Mouse (Mus musculus) left cerebral cortex, adult 11 months (tissue): ENCODE data around the gene Gm28372.
"Not testable (repeated sequence)": the region's sequence is repeated elsewhere in the genome, so short reads cannot be mapped to it uniquely, and the experiment has no call there.

Experiments
- DNase-seq: peaks from one replicate; pipeline ENCODE4 v3.0.0; 2022; ENCODE audit warnings: low spot score

Gm28372 gene

DNA sequence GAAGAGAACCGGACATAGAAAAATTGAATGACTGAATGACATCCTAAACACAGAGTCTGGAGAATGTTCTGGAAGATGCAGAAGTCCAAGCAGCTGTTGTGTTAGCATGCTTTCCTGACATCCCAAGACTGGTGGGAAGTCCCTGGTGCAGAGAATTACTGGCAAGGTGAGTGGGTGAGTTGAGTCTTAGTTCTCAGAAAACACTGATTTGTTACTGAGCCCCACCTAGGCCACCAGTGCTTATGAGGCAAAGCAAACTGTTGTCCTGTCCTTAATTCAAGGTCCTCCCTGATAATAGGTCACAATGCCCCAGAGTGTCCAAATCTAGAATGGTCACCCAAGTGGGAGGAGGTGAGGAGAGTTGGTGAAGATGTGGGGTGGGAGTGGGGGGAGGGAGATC is at the start of gene Gm28372, which contains the start of gene 1700020A23Rik:
Gene Gm28372 (plus strand): TSS at position 301 of the 400 bp plus-strand sequence.
Gene 1700020A23Rik (plus strand): TSS at position 321 of the 400 bp plus-strand sequence.
- DNase-seq: no peak

DNA sequence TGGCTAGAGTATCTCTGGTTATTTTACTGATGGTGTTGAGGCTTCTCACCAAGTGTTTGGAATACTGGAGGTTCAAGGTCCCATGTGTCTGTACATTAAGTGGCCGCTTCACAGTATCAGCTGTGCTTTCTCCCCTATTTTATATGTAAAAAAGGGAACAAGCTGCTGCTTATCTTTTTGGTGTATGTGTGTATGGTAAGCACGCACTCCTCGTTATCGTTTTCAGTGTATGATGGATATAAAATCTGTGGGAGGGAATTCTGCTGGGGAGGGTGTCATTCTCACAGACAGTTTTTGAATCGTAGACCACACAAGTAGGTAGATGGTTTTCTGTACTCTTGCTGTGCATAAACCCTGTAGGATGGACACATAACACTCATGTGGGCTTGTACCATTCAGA is 47.5 kb upstream of the Gm28372 start:
- no peak for DNase-seq

DNA sequence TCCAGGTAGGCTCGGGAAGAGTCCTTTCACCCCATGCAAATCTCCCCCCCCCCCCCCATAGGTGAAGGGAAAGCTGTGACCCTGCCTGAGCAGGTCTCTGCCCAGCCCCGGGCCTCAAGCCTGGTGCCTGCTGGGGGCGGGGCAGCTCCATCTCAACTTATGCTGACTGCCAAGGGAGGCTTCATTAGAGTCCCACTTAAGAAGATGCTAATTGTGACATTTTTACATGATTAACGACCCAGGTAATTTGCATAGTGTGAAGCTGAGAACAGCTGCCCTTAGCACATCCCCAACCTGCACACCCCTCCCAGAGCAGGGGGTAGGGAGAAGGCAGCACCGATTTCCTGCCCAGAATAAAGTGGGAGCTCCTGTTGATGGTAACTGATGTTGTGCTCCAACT is 46.2 kb upstream of the Gm28372 start:
- no peak for DNase-seq

DNA sequence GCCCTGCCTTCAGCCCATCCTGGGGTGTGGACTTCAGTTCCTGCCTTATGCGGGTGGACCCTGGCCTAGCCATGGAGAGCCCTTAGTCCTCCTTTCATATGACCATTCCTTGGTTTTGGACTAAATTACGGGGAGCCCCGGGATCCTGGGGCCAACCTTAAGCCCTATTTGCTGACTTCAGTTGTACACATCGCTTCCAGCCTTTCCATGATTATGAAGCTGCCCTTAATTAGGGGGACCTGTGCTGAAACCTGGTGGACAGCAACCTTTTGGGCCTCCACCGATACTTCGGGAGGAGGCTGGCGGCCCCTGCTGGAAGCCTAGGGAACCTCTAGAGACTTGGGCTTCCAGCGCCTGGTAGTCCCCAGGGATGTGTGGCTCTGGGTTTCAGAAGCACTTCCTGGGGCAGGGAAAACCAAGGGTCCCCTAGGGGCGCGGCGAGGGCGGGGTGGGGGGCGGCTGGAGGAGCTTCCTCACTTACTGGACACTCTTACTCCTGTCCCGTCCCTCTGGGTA is 42.5 kb upstream of the Gm28372 start:
- peak; percentile 10 for DNase-seq

DNA sequence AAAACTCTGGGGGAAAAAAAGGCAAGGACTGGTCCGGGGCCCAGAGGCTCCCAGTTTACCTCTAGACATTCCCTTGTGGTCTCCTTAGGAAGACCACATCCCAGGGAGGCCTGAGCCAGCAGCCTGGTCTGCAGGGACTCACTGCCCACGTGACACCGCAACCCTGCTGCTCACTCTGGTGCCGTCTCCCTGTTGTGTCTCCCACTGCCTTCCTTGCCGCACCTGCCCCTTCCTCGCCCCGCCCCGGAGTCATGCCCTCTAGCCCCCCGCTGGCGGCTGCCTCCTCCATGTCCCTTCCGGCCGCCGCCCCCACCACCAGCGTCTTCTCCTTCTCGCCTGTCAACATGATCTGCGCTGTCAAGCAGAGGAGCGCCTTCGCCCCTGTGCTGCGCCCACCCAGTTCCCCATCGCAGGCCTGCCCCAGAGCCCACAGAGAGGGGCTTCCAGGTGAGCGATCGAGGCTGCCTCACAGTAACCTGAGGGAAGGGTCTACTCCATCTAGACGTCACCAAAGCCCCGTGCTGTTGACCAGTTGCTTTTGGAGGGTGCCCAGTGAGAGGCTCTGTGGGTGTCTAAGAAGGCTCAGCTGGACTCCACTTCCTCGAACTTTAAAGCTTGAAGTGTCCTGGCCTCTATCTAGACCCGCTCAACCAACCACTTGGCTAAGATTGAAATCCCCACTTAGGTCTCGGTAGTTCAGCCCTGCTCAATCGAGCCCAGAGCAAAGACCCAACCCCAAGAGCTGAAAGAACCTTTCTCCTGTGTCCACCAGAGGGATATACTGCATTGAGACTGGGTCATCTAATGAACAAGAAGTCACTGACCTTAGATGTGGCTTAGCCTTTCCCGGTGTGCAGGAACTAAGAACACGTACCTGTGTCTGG is 39.6 kb upstream of the Gm28372 start:
- no peak for DNase-seq

DNA sequence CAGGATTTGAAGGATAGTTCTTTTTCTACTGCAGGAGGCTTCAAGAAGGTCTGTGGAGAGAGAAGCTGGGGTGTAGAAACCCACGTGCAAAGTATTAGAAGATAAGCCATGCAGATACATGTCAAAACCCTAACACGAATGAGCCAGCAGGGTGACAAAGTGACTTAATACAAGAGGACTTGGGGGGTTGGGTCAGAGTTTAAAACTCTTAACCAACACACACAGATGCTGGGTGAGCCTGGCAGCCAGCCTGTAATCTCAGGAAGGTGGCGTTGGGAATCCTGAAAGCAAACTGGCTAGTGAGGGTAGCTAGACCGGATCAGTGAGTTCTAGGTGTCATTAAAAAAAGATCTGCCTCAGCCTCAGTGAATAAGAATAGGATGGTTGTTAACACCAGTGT is 37.7 kb upstream of the Gm28372 start:
- DNase-seq: no peak

DNA sequence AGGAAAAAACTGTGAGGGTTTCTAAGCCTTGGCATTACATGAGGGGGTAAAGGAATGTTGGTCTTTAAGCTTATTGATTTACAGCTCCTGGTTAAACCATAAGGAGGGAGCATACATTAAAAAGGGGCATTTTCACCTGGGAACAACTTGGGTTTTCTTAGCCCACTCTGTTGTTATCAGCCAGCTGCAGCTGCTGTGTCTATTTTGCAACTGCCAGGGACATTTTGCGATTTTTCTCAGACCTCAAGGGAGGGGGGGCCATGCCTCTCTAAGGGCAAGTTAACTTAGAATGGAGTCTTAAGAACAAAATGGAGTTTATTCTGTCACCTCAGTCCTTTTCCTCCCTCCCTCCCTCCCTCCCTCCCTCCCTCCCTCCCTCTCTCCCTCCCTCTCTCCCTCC is 32.0 kb upstream of the Gm28372 start:
- DNase-seq: not testable (repeated sequence)

DNA sequence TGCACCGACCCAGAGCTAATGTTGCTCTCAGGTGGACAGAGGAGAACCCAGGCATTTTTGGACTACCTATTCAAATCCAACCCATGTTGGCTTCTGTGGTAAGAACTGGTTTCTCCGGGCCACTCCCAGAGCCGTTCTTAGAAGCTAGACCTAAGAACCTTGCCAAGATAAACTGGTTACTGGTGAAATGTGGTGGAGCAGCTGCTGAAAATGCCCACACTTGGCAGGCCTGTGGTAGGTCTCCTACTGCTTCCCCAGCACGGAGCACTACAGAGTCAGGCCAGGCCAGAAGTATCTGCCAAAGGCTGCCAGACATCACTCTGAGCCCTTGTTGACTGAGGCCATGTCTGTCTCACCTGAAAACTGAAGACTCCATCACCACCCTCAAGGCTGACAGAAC is 30.1 kb upstream of the Gm28372 start:
- DNase-seq: no peak

DNA sequence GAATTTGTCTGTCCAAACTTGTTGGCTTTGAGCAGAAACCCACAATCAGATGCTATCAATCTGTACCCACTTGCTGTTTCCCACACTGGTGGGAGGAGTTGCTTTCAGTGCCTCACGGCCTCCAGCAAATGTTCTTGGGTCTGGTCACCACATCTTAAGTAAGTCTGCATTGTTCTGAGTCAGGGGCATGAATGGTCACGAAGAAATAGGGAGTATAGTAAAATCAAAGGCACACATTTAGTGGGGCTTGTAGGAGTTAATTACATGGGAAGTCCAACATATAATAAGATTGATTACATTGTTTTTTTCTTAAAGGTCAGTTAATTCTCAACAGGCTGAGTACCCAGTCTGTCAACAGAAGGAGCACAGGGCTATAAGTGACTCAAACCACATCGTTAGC is 21.8 kb upstream of the Gm28372 start:
- no peak for DNase-seq

DNA sequence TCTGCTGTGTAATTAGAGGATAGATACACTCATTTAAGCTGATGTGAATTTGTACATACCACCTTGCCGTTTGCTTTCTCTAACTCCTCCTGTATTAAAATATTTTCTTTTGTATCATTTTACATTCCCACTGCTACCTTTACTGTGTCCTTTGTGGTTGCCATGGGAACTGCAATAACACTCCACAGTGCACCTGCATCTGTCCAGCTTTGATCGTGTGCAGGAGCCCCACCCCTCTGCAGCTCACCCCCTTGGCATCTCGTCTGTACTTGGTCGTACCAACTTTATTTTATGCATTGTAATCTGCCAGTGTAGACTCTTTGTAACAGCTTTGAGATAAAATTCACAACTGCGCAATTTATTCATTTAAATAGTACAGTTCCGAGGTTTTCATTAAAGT is 21.1 kb upstream of the Gm28372 start:
- DNase-seq: no peak

DNA sequence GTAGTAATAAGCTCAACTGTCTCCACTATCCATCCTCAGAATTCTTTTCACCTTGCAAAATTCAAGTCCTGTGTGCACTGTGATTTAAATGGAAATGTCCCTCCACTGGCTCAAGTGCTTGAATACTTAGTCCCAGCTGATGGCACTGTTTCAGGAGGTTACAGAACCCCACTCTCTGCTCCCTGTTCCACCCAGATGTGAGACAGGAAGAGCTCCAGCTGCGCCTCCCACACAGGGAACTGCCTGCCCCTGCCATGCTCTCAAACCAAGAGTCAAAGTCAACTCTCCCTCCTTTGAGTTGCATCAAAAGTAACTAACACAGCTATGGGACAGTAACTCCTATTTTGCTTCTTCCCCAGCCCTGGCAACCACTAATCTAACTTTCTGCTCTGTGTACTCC is 18.8 kb upstream of the Gm28372 start:
- DNase-seq: no peak

DNA sequence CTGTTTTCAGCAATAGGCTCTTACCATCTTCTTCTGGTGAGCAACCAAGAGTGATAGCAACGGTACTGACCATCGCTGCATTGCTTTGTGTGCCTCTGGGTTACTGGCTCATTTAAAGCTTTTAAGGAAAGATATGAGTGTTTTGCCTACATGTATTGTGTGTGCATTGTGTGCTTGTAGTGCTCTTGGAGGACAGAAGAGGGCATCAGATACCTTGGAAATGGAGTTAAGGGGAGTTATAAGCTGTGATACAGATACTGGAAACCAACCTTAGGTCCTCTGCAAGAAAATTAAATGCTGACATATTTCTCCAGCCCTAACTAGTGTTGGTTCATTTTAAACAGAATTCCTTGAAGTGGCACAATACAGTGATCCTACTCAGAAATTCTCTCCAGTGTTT is 16.2 kb upstream of the Gm28372 start:
- DNase-seq: no peak

DNA sequence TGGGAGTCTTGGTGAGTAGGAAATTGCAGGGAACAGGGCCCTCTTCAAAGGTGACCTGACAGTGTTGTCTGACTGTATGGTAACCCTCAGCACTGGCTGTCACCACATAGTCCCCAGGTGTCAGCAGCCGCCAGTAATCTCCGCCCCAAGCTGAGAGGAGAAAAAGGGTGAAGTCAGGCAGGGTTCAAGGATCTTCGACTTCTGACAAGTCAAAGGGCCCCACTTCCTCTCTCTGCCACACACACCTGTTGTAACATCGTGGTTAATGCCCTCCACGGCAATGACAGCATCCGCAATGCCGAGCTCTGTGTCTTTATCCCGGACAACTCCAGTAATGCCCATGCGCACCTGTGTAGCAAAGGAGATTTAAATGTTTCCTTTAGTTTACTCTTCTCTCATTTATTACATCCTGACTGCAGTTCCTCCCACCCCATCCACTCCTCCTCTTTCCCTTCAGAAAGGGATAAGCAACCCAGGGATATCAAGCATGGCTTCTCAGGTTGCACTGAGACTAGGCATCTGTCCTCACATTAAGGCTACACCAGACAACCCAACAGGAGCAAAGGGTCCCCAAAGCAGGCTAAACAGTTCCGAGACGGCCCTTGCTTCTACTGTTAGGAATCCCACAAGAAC is 13.9 kb upstream of the Gm28372 start:
- DNase-seq: no peak

DNA sequence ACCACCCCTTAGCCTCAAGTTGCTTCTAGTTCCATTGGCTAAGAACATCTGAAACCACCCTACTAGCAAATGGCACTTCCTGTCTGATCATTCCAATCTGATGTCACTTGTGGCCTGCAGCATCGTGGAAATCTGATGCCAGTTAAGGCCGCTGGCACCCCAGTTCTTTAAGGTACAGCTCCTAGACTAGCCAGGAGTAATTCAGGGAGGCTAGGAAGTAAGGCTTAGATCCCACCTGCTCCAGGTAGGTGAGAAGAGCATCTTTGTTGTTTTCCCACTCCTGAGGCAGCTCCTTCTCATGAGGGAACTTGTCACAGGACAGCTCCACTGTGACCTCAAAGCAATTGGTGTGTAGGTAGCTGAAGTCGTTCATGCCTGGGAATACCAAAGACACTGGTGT is 12.2 kb upstream of the Gm28372 start:
- no peak for DNase-seq

DNA sequence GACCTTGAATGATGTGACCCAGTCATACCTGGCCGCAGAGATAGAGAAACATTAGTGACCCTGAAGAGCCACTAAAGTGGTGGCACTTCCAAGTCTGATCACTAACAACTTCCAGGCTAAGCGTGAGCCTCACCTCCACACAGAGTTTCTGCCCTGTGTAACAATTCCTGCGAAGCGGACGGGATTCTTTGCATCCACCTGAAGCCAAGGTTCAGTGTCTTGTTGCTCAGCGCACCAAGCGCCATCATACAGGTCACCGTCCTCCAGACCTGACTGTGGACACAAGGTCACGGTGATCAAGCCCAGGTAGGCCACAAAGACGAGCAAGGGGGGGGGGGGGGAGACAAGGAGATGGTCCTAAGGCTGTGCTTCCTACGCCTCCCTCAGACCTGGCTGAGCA is 9.3 kb upstream of the Gm28372 start:
- DNase-seq: no peak

DNA sequence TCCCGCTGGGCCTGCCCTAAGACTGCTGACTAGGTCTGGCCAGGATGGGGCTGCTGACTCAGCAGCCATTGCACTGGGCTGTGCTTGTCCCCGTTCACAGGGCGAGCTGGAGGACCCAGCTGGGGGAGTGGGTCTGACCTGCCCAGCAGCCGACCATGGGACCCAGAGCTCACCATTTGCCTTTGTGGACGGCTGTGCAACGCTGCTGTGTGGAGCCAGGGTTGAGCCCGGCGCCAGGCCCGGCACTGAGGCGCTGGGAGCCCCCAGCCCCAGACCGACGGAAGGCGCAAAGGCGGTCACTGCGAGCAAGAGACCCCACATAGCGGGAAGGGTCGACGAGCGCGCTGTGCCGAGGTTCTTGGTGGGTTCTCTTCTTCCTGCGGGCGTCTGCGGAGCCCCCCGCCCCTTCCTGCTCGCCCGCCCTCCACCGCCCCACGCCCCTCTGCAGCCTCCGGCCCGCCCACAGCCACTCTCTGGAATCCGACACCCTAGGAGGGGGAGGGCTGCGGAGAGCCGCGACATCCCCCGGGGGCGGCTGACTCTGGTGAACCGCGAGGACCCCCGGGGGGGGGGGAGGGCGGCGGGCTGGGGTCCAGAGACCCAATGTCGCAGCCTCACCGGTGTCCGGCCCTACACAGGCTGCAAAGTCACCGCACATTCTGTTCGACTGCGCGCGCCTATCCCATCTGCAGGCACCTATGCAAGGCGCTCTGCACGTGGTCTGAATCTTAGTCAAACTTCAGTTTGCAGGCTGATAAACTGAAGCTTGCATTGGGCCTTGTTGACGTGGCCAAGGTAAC is 7.7 kb upstream of the Gm28372 start, which contains the start of gene Cpxm1:
Gene Cpxm1 (minus strand): TSS at position 389 of the 800 bp plus-strand sequence.
- no peak for DNase-seq

DNA sequence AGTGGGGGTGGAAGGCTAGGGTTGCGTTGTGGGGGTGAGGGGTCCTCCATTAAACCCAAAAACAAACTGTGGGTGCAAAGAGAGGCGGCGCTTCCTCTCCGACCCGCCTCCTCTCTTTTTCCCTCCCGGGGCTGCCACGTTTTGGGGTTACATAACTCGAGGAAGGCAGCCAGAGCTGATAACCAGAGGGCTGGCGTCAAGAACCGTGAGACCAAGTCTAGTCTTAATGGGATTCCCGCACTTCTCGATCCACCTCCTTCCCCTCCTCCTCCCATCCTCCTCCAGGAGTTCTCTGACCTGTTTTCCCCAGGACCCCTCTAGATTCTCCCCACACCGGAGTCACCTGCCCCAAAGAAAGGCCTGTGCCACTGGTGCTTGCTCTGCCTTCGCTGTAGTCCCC is 6.9 kb upstream of the Gm28372 start:
- DNase-seq: no peak

DNA sequence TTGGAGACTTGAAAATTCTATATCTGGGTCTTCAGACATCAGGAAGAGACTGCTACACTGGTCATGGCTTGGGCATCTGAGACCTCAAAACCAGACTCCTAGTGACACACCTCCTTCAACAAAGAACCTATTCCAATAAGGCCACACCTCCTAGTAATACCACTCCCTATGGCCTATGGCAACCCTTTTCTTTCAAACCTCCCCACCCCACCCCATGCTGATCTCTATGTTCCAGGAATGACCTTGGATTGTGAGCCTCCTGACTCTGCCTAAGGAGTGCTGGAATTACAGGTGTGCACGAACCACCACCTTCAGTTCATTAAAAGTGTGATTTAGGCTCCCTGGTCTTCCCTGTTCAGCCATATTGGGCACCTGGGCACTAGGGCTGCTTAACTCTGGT is 5.0 kb upstream of the Gm28372 start:
- no peak for DNase-seq

DNA sequence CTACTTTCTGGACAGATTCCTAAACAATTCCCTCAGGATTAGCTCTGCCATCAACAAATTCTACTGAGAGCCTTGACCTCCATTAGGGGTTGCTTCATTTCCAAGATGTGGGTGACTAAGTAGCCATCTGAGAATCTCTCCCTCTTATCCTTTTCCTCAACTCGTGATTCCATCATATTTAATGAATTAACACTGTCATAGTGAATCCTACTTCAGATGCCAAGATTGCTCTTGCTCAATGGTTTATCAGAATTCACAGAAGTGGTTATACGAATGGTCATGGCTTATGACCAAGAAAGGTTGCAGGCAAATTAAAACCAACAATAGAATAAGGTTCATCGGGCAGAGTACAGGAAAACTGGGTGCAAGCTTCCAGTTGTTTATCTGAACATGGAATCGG is 3.1 kb upstream of the Gm28372 start:
- DNase-seq: no peak

DNA sequence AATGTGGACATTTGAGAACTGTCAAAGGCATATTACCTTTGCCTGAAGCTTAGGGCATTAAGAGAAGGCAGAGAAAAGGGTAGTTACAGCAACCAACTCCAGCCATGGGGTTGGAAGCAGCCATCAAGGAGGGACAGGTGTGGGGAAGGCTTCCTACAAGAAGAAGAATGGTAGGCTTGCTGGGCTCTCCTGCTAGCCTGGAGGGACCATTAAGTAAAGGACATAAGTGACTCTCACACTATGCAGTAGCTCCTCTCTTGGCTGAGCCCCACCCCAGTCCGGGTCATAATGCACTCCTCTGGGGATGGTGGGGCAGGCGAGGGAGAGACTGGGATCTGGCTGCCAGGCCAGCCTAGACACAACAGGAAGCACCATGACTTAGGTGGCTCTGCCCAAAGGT is 1.1 kb downstream of the Gm28372 start, which contains the start of gene Tmem239:
Gene Tmem239 (plus strand): TSS at position 301 of the 400 bp plus-strand sequence.
- DNase-seq: no peak

DNA sequence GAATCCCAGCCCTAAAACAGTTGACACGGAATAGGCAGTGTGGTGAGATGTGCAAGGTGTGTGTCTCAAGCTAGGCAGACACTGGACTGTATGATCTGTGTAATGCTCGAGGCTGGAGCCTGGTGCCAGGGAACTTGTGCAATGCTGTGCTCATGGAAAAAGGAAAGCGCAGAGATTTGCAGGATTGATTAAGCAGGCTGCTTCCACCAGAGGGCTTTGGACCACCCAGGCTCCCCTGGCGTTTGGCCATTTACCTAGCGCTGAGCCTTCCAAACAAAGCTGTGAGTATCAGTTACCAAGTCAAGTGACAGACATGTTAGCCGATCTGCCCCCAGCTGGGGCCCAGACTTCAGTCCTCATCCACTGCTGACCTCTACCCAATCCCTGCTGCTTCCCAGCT is 3.2 kb downstream of the Gm28372 start:
- DNase-seq: no peak
